Mouse (Mus musculus) gonadal fat pad, adult 2 months (tissue): ENCODE measurements at regions not wholly inside any gene's neighbourhood (a gene's known extent, or its start where the extent isn't known, plus 50 kb on each side); places are given as distances from the start of the nearest gene placed in this dataset.

Experiments
- DNase-seq: peaks from one replicate; pipeline ENCODE4 v3.0.0-alpha.2; 2012; ENCODE audit warnings: low read depth

GRCm38 (mm10) chr5:133113183-133113582 is 570.0 kb upstream of the Auts2 start:
- DNase-seq: peak; percentile 82

GRCm38 (mm10) chr5:133106691-133107354 is 563.7 kb upstream of the Auts2 start:
- no peak for DNase-seq

- DNase-seq: no peak
Measured at GRCm38 (mm10) chr5:133096340-133096739, 553.2 kb upstream of the Auts2 start.

- DNase-seq: peak; percentile 54
Measured at GRCm38 (mm10) chr5:133084859-133085258, 541.7 kb upstream of the Auts2 start.

- no peak for DNase-seq
Measured at GRCm38 (mm10) chr5:133080751-133081150, 537.6 kb upstream of the Auts2 start.

GRCm38 (mm10) chr5:133078916-133079315 is 535.8 kb upstream of the Auts2 start:
- no peak for DNase-seq

GRCm38 (mm10) chr5:133078390-133078789 is 535.2 kb upstream of the Auts2 start:
- no peak for DNase-seq

- DNase-seq: no peak
Measured at GRCm38 (mm10) chr5:133073317-133073716, 530.2 kb upstream of the Auts2 start.

GRCm38 (mm10) chr5:133070141-133070540 is 527.0 kb upstream of the Auts2 start:
- DNase-seq: no peak

- DNase-seq: no peak
Measured at GRCm38 (mm10) chr5:133062481-133062880, 519.3 kb upstream of the Auts2 start.

- DNase-seq: no peak
Measured at GRCm38 (mm10) chr5:133047456-133047855, 504.3 kb upstream of the Auts2 start.

GRCm38 (mm10) chr5:133045637-133046036 is 502.5 kb upstream of the Auts2 start:
- DNase-seq: no peak

- no peak for DNase-seq
Measured at GRCm38 (mm10) chr5:133027590-133027989, 484.4 kb upstream of the Auts2 start.

- DNase-seq: no peak
Measured at GRCm38 (mm10) chr5:133025121-133025520, 482.0 kb upstream of the Auts2 start.

- DNase-seq: no peak
Measured at GRCm38 (mm10) chr5:133020821-133021220, 477.7 kb upstream of the Auts2 start.

GRCm38 (mm10) chr5:133020116-133020515 is 477.0 kb upstream of the Auts2 start:
- DNase-seq: no peak

GRCm38 (mm10) chr5:133010624-133011575 is 467.8 kb upstream of the Auts2 start:
- DNase-seq: no peak

GRCm38 (mm10) chr5:132982866-132983265 is 439.7 kb upstream of the Auts2 start:
- DNase-seq: no peak

- DNase-seq: no peak
Measured at GRCm38 (mm10) chr5:132979013-132979412, 435.9 kb upstream of the Auts2 start.

GRCm38 (mm10) chr5:132975303-132975932 is 432.3 kb upstream of the Auts2 start:
- DNase-seq: no peak

- no peak for DNase-seq
Measured at GRCm38 (mm10) chr5:132974876-132975275, 431.7 kb upstream of the Auts2 start.

GRCm38 (mm10) chr5:132971046-132971445 is 427.9 kb upstream of the Auts2 start:
- DNase-seq: no peak
